Mouse (Mus musculus) lung, embryonic 16.5 days (tissue): ENCODE measurements around the gene Tcte3. TPM values are rescaled to one million over a fixed set of nuclear protein-coding genes. Genes with fewer than 3 reads are reported as not detected.
"Not testable (repeated sequence)": the region's sequence is repeated elsewhere in the genome, so short reads cannot be mapped to it uniquely, and the experiment has no call there.

Source experiments
- ATAC-seq: fragments of 200-750 bp; cut with Nextera tagmentation; 2 replicates; pipeline ENCODE4 v1.8.0; 2017; ENCODE audit warnings: low read depth, mild to moderate bottlenecking, moderate library complexity
- H3K27ac ChIP-seq: fragments of 300-500 bp; sonication (generic); 2 replicates; pipeline ENCODE4 v1.5.1; 2014; ENCODE audit warnings: mild to moderate bottlenecking, control low read depth, low read length
- H3K27me3 ChIP-seq: fragments of 300-500 bp; sonication (generic); 2 replicates; pipeline ENCODE4 v1.6.1; 2014; ENCODE audit warnings: low read depth, low read length, mixed read lengths; ENCODE audit not compliant: control insufficient read depth, insufficient read depth
- H3K36me3 ChIP-seq: fragments of 300-500 bp; sonication (generic); 2 replicates; pipeline ENCODE4 v1.6.1; 2014; ENCODE audit warnings: low read length; ENCODE audit not compliant: control insufficient read depth, insufficient read depth
- H3K4me1 ChIP-seq: fragments of 300-500 bp; sonication (generic); replicated peaks from 2 replicates; pipeline ENCODE4 v1.6.1; 2014; ENCODE audit warnings: low read length, mixed read lengths; ENCODE audit not compliant: control insufficient read depth, insufficient read depth
- H3K4me2 ChIP-seq: fragments of 300-500 bp; sonication (generic); 2 replicates; pipeline ENCODE4 v1.6.1; 2014; ENCODE audit warnings: low read depth, low read length, control low read depth
- H3K4me3 ChIP-seq: fragments of 300-500 bp; sonication (generic); 2 replicates; pipeline ENCODE4 v1.5.1; 2014; ENCODE audit warnings: mild to moderate bottlenecking, low read length, control low read depth
- H3K9ac ChIP-seq: fragments of 300-500 bp; sonication (generic); 2 replicates; pipeline ENCODE4 v1.6.1; 2014; ENCODE audit warnings: low read length, control low read depth
- H3K9me3 ChIP-seq: fragments of 300-500 bp; sonication (generic); 2 replicates; pipeline ENCODE4 v1.6.1; 2016; ENCODE audit warnings: low read length; ENCODE audit not compliant: control insufficient read depth
- WGBS: fragments of 180-500 bp; shearing (Covaris S2); extraction: QIAGEN DNeasy Blood & Tissue Kit; methylation state at CpG from one replicate; pipeline ENCODE4 v1.1.7; 2014; 5-methylcytosine and 5-hydroxymethylcytosine counted together
- polyA plus RNA-seq: library from polyadenylated mRNA; unstranded; fragments of >200 nt; fragmentation: Nextera tagmentation; extraction: Ambion mirVana; gene quantifications from 2 replicates; pipeline ENCODE4 v1.2.1, GENCODE M21; 2015

The Tcte3 gene
- polyA plus RNA-seq, 1 experiment from 2014 or later: 0.95 TPM

DNA sequence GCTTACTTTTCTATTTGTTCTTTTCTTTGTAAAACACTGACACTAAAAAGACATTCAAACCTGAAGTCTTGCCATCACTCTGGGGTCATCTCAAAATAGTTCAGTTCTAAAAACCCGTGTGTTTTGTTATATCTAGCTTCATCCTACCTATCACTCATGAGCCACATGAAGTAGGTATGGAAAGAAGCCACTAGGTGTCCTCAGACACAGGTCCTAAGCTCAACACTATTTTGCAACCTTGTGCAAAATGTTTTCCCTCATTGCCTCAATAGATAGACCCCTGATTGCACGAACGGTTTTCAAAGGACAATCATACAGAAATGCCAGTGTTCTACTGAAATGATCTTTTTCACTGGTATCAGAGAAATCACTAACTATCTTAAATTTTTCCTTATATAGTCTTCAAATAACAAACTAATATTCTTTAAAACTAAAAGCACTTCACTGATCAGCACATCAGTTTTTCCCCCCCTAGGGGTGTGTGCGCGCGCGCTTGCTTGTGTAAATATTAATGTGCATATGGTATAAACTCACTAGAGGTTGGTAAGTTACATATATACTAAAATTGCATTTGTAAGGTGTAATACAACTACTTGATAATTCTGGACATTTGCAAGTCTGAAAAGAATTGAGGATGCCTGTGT is 63.4 kb downstream of the Tcte3 start:
- not testable (repeated sequence) for H3K9ac ChIP-seq, H3K9me3 ChIP-seq, H3K4me2 ChIP-seq, H3K4me3 ChIP-seq, ATAC-seq, H3K4me1 ChIP-seq, H3K27ac ChIP-seq, H3K36me3 ChIP-seq, H3K27me3 ChIP-seq
- WGBS: 0% methylated on average over 4 of the region's 7 CpGs

Other genes starting within 250 kb of the Tcte3 start
- 11.1 and 13.1 TPM in 2 replicates for gene Wdr27, start 98.3 kb downstream of the Tcte3 start, polyA plus RNA-seq
- gene 1600012H06Rik, start 98.3 kb downstream of the Tcte3 start, polyA plus RNA-seq: 41.7 and 43.5 TPM in 2 replicates
- gene Phf10, start 80.2 kb downstream of the Tcte3 start, polyA plus RNA-seq: 36.1 and 36.6 TPM in 2 replicates
- 8.3 and 8.7 TPM in 2 replicates for gene 9030025P20Rik, start 63.0 kb downstream of the Tcte3 start, polyA plus RNA-seq
- 1.6 and 1.8 TPM in 2 replicates for gene Gm3417, start 62.7 kb downstream of the Tcte3 start, polyA plus RNA-seq
- gene Gm3435, start 31.3 kb downstream of the Tcte3 start, polyA plus RNA-seq: 8.4 and 9.7 TPM in 2 replicates
- 85.1 and 91.1 TPM in 2 replicates for gene Ermard, start 280 bp downstream of the Tcte3 start, polyA plus RNA-seq
- 2.7 and 3.1 TPM in 2 replicates for gene Gm3448, start within 50 bp of the Tcte3 start, polyA plus RNA-seq